Mouse (Mus musculus): ENCODE data around the gene Grem2. TPM values are rescaled to one million over a fixed set of nuclear protein-coding genes. Genes with fewer than 3 reads are reported as not detected.

The Grem2 gene
- total and polyA plus RNA-seq, 3 experiments = 0.05 to 0.14 TPM; not detected in 1

- Histone ChIP-seq H3K79me2 (replicated peaks; ENCODE audit: control insufficient read depth, insufficient read depth, low read length) (no peaks in the 10 kb centered on the region), H3K4me1 (ENCODE audit: control insufficient read depth, insufficient read depth, low read length) (no peaks in the 10 kb centered on the region), H3K9ac (ENCODE audit: low read depth, low read length) (no peak overlapping the region), H3K4me3 (no peak overlapping the region), H3K27me3 (ENCODE audit: control insufficient read depth, insufficient read depth, low read length) (no peaks in the 10 kb centered on the region), H3K27ac (no peak overlapping the region), H3K36me3 (ENCODE audit: control insufficient read depth, insufficient read depth, low read length) (no peaks in the 10 kb centered on the region)
- TF ChIP-seq EP300 (IDR thresholded peaks at IDR 0.05; ENCODE audit: insufficient read depth, low read depth, low read length) = no peak
- intact Hi-C loops (cut with DNase I) = no loop called here
- 55% methylated on average over 5 of the region's 5 CpGs for WGBS
- no peak for DNase-seq
Observed at GRCm38 (mm10) chr1:174918236-174918870, 3.3 kb downstream of the Grem2 start.

DNA sequence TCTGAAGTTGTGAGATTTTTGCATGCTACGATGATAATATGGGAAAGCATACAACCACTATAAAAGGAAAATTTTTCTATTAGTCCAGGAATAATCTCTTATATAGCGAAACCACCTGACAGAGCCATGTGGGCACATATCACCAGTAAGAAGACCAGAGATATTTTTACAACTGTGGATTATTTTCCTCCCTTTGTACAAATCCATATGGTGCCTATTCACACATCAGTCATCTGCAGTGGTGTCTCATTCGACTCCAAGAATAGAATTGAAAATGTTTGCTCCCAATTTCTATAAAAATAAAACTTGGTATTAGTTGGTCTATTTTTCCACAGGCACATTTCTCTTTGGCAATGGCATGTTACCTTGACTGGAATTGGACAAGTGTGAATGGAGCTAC is 11.8 kb downstream of the Grem2 start:
- no peaks in the 10 kb centered on the region for H3K4me1 ChIP-seq (ENCODE audit: control insufficient read depth, insufficient read depth, low read length)
- WGBS = 64% methylated on average over 3 of the region's 3 CpGs
- no peak for DNase-seq
- no peaks in the 10 kb centered on the region for H3K79me2 ChIP-seq (replicated peaks; ENCODE audit: control insufficient read depth, insufficient read depth, low read length)
- H3K27ac ChIP-seq = no peak overlapping the region
- intact Hi-C loops (cut with DNase I) = no loop called here
- H3K36me3 ChIP-seq (ENCODE audit: control insufficient read depth, insufficient read depth, low read length) = no peaks in the 10 kb centered on the region
- no peaks in the 10 kb centered on the region for H3K27me3 ChIP-seq (ENCODE audit: control insufficient read depth, insufficient read depth, low read length)
- H3K9ac ChIP-seq (ENCODE audit: low read depth, low read length) = no peak overlapping the region
- TF ChIP-seq EP300 (IDR thresholded peaks at IDR 0.05; ENCODE audit: insufficient read depth, low read depth, low read length) (no peak), CTCF (IDR thresholded peaks at IDR 0.05) (no peak), POLR2A (IDR thresholded peaks at IDR 0.05; ENCODE audit: insufficient read depth, low read depth, low read length) (no peak)
- H3K4me3 ChIP-seq = no peak overlapping the region

DNA sequence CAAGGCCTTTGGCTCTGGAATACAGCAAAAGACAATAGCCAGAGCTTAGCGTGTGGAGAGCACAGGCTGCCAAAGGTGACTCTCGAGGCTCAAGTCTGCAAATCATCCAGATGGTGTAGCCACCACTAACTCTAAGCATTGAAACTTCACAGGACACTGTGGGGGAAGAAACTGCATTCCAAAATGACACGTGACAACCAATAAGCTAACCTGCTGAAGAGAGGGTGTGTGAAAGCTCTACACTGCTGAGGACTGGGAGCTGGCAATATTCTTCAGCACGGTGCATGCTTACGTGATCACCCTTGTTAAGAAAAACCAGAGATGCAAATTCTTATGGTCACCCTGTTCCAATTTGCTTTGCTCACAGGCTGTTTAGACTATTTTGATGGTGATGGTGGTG is 13.4 kb downstream of the Grem2 start:
- H3K9ac ChIP-seq (ENCODE audit: low read depth, low read length) = no peak overlapping the region
- H3K4me3 ChIP-seq = no peak overlapping the region
- H3K27ac ChIP-seq = no peak overlapping the region
- no peaks in the 10 kb centered on the region for H3K79me2 ChIP-seq (replicated peaks; ENCODE audit: control insufficient read depth, insufficient read depth, low read length)
- no peaks in the 10 kb centered on the region for H3K27me3 ChIP-seq (ENCODE audit: control insufficient read depth, insufficient read depth, low read length)
- intact Hi-C loops (cut with DNase I) = no loop called here
- TF ChIP-seq CTCF (IDR thresholded peaks at IDR 0.05) (no peak), POLR2A (IDR thresholded peaks at IDR 0.05; ENCODE audit: insufficient read depth, low read depth, low read length) (no peak), EP300 (IDR thresholded peaks at IDR 0.05; ENCODE audit: insufficient read depth, low read depth, low read length) (no peak)
- no peaks in the 10 kb centered on the region for H3K36me3 ChIP-seq (ENCODE audit: control insufficient read depth, insufficient read depth, low read length)
- WGBS = 77% methylated on average over 5 of the region's 5 CpGs
- no peak for DNase-seq
- H3K4me1 ChIP-seq (ENCODE audit: control insufficient read depth, insufficient read depth, low read length) = no peaks in the 10 kb centered on the region

- WGBS = 68% methylated on average over 5 of the region's 5 CpGs
- Histone ChIP-seq H3K79me2 (replicated peaks; ENCODE audit: control insufficient read depth, insufficient read depth, low read length) (no peaks in the 10 kb centered on the region), H3K4me1 (ENCODE audit: control insufficient read depth, insufficient read depth, low read length) (no peaks in the 10 kb centered on the region), H3K27me3 (ENCODE audit: control insufficient read depth, insufficient read depth, low read length) (no peaks in the 10 kb centered on the region), H3K9ac (ENCODE audit: low read depth, low read length) (no peak overlapping the region), H3K27ac (no peak overlapping the region), H3K36me3 (ENCODE audit: control insufficient read depth, insufficient read depth, low read length) (no peaks in the 10 kb centered on the region), H3K4me3 (no peak overlapping the region)
- intact Hi-C loops (cut with DNase I) = no loop called here
- no peak for DNase-seq
- TF ChIP-seq POLR2A (IDR thresholded peaks at IDR 0.05; ENCODE audit: insufficient read depth, low read depth, low read length) = no peak
- TF ChIP-seq EP300 (IDR thresholded peaks at IDR 0.05; ENCODE audit: insufficient read depth, low read depth, low read length) = no peak
- no peak for TF ChIP-seq CTCF (IDR thresholded peaks at IDR 0.05)
Observed at GRCm38 (mm10) chr1:174907637-174908036, 14.0 kb downstream of the Grem2 start.

DNA sequence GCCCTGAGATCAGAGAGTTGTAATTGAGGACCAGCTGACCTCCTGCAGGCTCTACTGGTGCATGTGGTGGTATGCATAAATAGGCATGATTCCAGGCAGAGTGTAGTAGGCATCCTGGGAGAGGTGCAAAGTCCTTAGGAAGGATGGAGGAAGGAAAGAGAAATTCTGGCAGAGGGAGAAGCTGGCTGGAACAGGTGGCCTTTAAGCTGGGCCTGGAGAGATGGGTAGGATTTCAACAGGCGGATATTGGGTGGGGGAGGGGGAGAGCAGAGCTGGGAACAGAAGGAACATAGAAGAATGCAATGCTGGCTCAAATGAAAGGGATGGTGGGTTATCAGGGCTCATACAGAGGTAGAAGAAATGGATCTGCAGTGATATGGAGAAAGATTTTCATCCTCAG is 18.9 kb downstream of the Grem2 start:
- H3K27ac ChIP-seq = no peak overlapping the region
- no peaks in the 10 kb centered on the region for H3K27me3 ChIP-seq (ENCODE audit: control insufficient read depth, insufficient read depth, low read length)
- no peaks in the 10 kb centered on the region for H3K79me2 ChIP-seq (replicated peaks; ENCODE audit: control insufficient read depth, insufficient read depth, low read length)
- TF ChIP-seq POLR2A (IDR thresholded peaks at IDR 0.05; ENCODE audit: insufficient read depth, low read depth, low read length) = no peak
- TF ChIP-seq CTCF (IDR thresholded peaks at IDR 0.05) = no peak
- no peak for TF ChIP-seq EP300 (IDR thresholded peaks at IDR 0.05; ENCODE audit: insufficient read depth, low read depth, low read length)
- no peak overlapping the region for H3K9ac ChIP-seq (ENCODE audit: low read depth, low read length)
- DNase-seq = no peak
- no peaks in the 10 kb centered on the region for H3K4me1 ChIP-seq (ENCODE audit: control insufficient read depth, insufficient read depth, low read length)
- no peaks in the 10 kb centered on the region for H3K36me3 ChIP-seq (ENCODE audit: control insufficient read depth, insufficient read depth, low read length)
- no peak overlapping the region for H3K4me3 ChIP-seq
- intact Hi-C loops (cut with DNase I) = no loop called here
- WGBS = 56% methylated on average over 1 of the region's 1 CpGs

- no peak overlapping the region for H3K9ac ChIP-seq (ENCODE audit: low read depth, low read length)
- WGBS = 83% methylated on average over 7 of the region's 7 CpGs
- H3K27me3 ChIP-seq (ENCODE audit: control insufficient read depth, insufficient read depth, low read length) = no peaks in the 10 kb centered on the region
- TF ChIP-seq EP300 (IDR thresholded peaks at IDR 0.05; ENCODE audit: insufficient read depth, low read depth, low read length) (no peak), POLR2A (IDR thresholded peaks at IDR 0.05; ENCODE audit: insufficient read depth, low read depth, low read length) (no peak), CTCF (IDR thresholded peaks at IDR 0.05) (no peak)
- H3K4me3 ChIP-seq = no peak overlapping the region
- no peak for DNase-seq
- no peaks in the 10 kb centered on the region for H3K79me2 ChIP-seq (replicated peaks; ENCODE audit: control insufficient read depth, insufficient read depth, low read length)
- H3K4me1 ChIP-seq (ENCODE audit: control insufficient read depth, insufficient read depth, low read length) = no peaks in the 10 kb centered on the region
- H3K36me3 ChIP-seq (ENCODE audit: control insufficient read depth, insufficient read depth, low read length) = no peaks in the 10 kb centered on the region
- intact Hi-C loops (cut with DNase I) = no loop called here
- H3K27ac ChIP-seq = no peak overlapping the region
Observed at GRCm38 (mm10) chr1:174892471-174892870, 29.1 kb downstream of the Grem2 start.
